Comparison of ENCODE assay signal across 8 mouse cellular contexts in the genomic region with DNA sequence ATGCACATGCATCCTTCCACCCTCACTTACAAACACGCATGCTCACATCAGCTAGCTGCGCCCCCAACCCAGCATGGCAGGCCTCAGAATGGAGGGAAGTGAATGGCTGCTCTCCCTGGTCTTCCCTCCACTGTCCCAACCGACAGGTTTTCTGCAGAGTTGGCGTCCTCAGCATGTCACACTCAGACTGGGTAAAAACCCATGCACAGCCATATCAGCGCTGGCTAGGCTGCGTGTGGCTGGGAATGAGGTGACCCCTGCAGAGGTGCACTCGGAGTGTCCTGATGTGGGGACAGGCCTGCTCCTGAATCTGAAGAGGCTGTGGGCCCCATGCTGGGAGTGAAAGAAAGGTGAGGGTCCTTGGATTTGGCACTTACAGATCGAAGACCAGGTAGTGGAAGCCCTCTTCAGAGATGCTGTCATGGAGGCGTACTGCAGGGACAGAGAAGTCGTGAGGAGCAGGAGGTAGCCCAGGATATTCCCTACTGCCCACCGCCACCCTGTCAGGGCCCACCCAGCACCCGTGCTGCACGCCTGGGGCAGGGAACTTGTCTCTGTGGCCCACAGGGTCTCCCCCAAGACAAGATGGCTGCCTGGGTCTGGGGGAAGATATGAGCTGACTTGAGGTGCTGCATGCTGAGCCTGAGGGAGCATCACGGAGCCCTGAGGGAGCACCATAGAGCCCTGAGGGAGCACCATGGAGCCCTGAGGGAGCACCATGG. TPM values are rescaled to one million over a fixed set of nuclear protein-coding genes. Genes with fewer than 3 reads are reported as not detected.
A peak's percentile ranks its signal among the peaks of the same experiment; 100 is the strongest.
DNase-seq lines count a peak whose midpoint lies in the region; ATAC-seq and TF ChIP-seq lines count a peak whose summit lies in the region.

No protein-coding gene starts in this region.

- TF ChIP-seq POLR2A in cerebellum, adult 2 months (IDR thresholded peaks at IDR 0.05; ENCODE audit: borderline replicate concordance, insufficient read depth, low read length): no peak
- no peak for TF ChIP-seq POLR2A in spleen, adult 2 months (IDR thresholded peaks at IDR 0.05; ENCODE audit: low read depth, low read length)

- ATAC-seq in limb, embryonic 12.5 days (ENCODE audit: insufficient number of reproducible peaks, insufficient read depth, low FRiP score, low TSS enrichment, low read depth): no peak; the same call in 1 of the 2 replicates

- no peaks in the 10 kb centered on the region for H3K36me3 ChIP-seq in spleen, adult 2 months (ENCODE audit: control insufficient read depth, insufficient read depth, low read length)
- no peaks in the 10 kb centered on the region for H3K36me3 ChIP-seq in limb, embryonic 12.5 days

- 46% methylated on average over 14 of the region's 14 CpGs for WGBS in cerebellum, adult 2 months
- 72% methylated on average over 14 of the region's 14 CpGs for WGBS in spleen, adult 2 months
- WGBS in limb, embryonic 12.5 days: 79% methylated on average over 14 of the region's 14 CpGs

- H3K4me3 ChIP-seq in cerebellum, adult 2 months (replicated peaks; ENCODE audit: insufficient read depth, low read depth, low read length): no peak overlapping the region
- H3K4me3 ChIP-seq in spleen, adult 2 months (ENCODE audit: extremely low read depth, insufficient read depth, insufficient read length): no peak overlapping the region
- H3K4me3 ChIP-seq in limb, embryonic 12.5 days (replicated peaks): no peak overlapping the region

- peak overlapping the region; percentile 91 for H3K27ac ChIP-seq in cerebellum, adult 2 months (ENCODE audit: insufficient read depth, low read length)
- peak overlapping the region; percentile 59 for H3K27ac ChIP-seq in spleen, adult 2 months (ENCODE audit: insufficient read depth, low read length)
- H3K27ac ChIP-seq in limb, embryonic 12.5 days: peak overlapping the region; percentile 72

- no peak overlapping the region for H3K4me2 ChIP-seq in limb, embryonic 12.5 days

- no peaks in the 10 kb centered on the region for H3K9me3 ChIP-seq in limb, embryonic 12.5 days

- peaks cover 75% of the 10 kb centered on the region for H3K4me1 ChIP-seq in cerebellum, adult 2 months (ENCODE audit: control insufficient read depth, insufficient read depth, low read length)
- peaks cover 58% of the 10 kb centered on the region for H3K4me1 ChIP-seq in spleen, adult 2 months (ENCODE audit: control insufficient read depth, insufficient read depth, insufficient read length)
- peaks cover 19% of the 10 kb centered on the region for H3K4me1 ChIP-seq in limb, embryonic 12.5 days (replicated peaks)

- peak in 1 of 2 experiments; percentile 63 for DNase-seq in cerebellum, adult 2 months
- DNase-seq in cerebellum, adult 9-10 months: no peak
- DNase-seq in spleen, adult 2 months (ENCODE audit: low read depth in 1 of 2, low spot score in 2 of 2): no peak
- DNase-seq in spleen, postnatal 36 days (ENCODE audit: low spot score in 2 of 2): no peak
- peak; percentile 45 for DNase-seq in thymus, postnatal 4 days
- DNase-seq in right cerebral cortex, adult 18-20 months: no peak
- no peak for DNase-seq in cerebellum, adult 8-10 months

- no peaks in the 10 kb centered on the region for H3K27me3 ChIP-seq in cerebellum, adult 2 months (ENCODE audit: control insufficient read depth, insufficient read depth, low read length)
- H3K27me3 ChIP-seq in spleen, adult 2 months (ENCODE audit: control insufficient read depth, insufficient read depth, low read length): no peaks in the 10 kb centered on the region
- H3K27me3 ChIP-seq in limb, embryonic 12.5 days: peaks cover 19% of the 10 kb centered on the region

- no peak for TF ChIP-seq CTCF in cerebellum, adult 2 months (IDR thresholded peaks at IDR 0.05; ENCODE audit: borderline replicate concordance, insufficient read depth, low read depth, low read length)
- TF ChIP-seq CTCF in spleen, adult 2 months (IDR thresholded peaks at IDR 0.05; ENCODE audit: extremely low read depth, insufficient read depth, insufficient read length, insufficient replicate concordance): no peak

- H3K9ac ChIP-seq in limb, embryonic 12.5 days (replicated peaks): no peak overlapping the region

RNA-seq across cellular contexts. Expression of a gene that starts 45.6 kb away (rescaled TPM):
- 54.2 and 54.9 TPM in 2 replicates for polyA plus RNA-seq in cerebellum, adult 2 months (2012; rRNA removed)
- 31.0 and 34.3 TPM in 2 replicates for polyA plus RNA-seq in spleen, adult 2 months (2012; rRNA removed)
- 52.8 and 57.9 TPM in 2 replicates for polyA plus RNA-seq in limb, embryonic 12.5 days (2016; fragmentation: Nextera tagmentation; extraction: Ambion mirVana)

RNA-seq across cellular contexts. Expression of a gene that starts 51.2 kb away (rescaled TPM):
- polyA plus RNA-seq in cerebellum, adult 2 months (2012; rRNA removed): 0.74 and 1.1 TPM in 2 replicates
- 0.27 and 0.41 TPM in 2 replicates for polyA plus RNA-seq in spleen, adult 2 months (2012; rRNA removed)
- polyA plus RNA-seq in limb, embryonic 12.5 days (2016; fragmentation: Nextera tagmentation; extraction: Ambion mirVana): 0.78 and 0.90 TPM in 2 replicates
